Mouse (Mus musculus) stomach, postnatal 0 days (tissue): Measurements from ENCODE around the gene Utrn. TPM values are rescaled to one million over a fixed set of nuclear protein-coding genes. Genes with fewer than 3 reads are reported as not detected.

Experiments used
- ATAC-seq: fragments of 200-750 bp; cut with Nextera tagmentation; 2 replicates; pipeline ENCODE4 v1.8.0; 2017; ENCODE audit not compliant: low FRiP score, low TSS enrichment
- DNase-seq: peaks from one replicate; pipeline ENCODE4 v3.0.0-alpha.2; 2016; ENCODE audit warnings: low spot score
- H3K27ac ChIP-seq: fragments of 300-500 bp; sonication (generic); replicated peaks from 2 replicates; pipeline ENCODE4 v1.5.1; 2014; ENCODE audit warnings: mild to moderate bottlenecking, control low read depth
- H3K27me3 ChIP-seq: fragments of 300-500 bp; sonication (generic); 2 replicates; pipeline ENCODE4 v1.6.1; 2014; ENCODE audit warnings: low read length; ENCODE audit not compliant: control insufficient read depth, insufficient read depth
- H3K36me3 ChIP-seq: fragments of 300-500 bp; sonication (generic); 2 replicates; pipeline ENCODE4 v1.6.1; 2014; ENCODE audit warnings: low read length, mixed read lengths; ENCODE audit not compliant: control insufficient read depth, insufficient read depth
- H3K4me1 ChIP-seq: fragments of 300-500 bp; sonication (generic); replicated peaks from 2 replicates; pipeline ENCODE4 v1.6.1; 2014; ENCODE audit warnings: antibody characterized with exemption; ENCODE audit not compliant: control insufficient read depth, insufficient read depth
- H3K4me2 ChIP-seq: fragments of 300-500 bp; sonication (generic); replicated peaks from 2 replicates; pipeline ENCODE4 v1.6.1; 2014; ENCODE audit warnings: low read depth, mild to moderate bottlenecking, control low read depth, moderate library complexity
- H3K4me3 ChIP-seq: fragments of 300-500 bp; sonication (generic); 2 replicates; pipeline ENCODE4 v1.5.1; 2014; ENCODE audit warnings: low read depth, low read length, control low read depth
- H3K9ac ChIP-seq: fragments of 300-500 bp; sonication (generic); 2 replicates; pipeline ENCODE4 v1.6.1; 2014; ENCODE audit warnings: mild to moderate bottlenecking, low read length, control low read depth, mixed read lengths
- H3K9me3 ChIP-seq: fragments of 300-500 bp; sonication (generic); 2 replicates; pipeline ENCODE4 v1.6.1; 2016; ENCODE audit warnings: low read length; ENCODE audit not compliant: control insufficient read depth
- CTCF ChIP-seq: IDR thresholded peaks from 2 replicates; pipeline ENCODE4 v1.5.1; 2016; ENCODE audit warnings: antibody characterized with exemption, low read depth, mild to moderate bottlenecking, moderate library complexity
- EP300 ChIP-seq: optimal IDR thresholded peaks from 2 replicates; pipeline ENCODE3; 2016; ENCODE audit warnings: antibody characterized with exemption
- WGBS: fragments of 180-500 bp; shearing (Covaris S2); extraction: QIAGEN DNeasy Blood & Tissue Kit; methylation state at CpG from one replicate; pipeline ENCODE4 v1.1.7; 2014; 5-methylcytosine and 5-hydroxymethylcytosine counted together
- polyA plus RNA-seq: library from polyadenylated mRNA; unstranded; fragments of >200 nt; fragmentation: Nextera tagmentation; extraction: Ambion mirVana; gene quantifications from 2 replicates; pipeline ENCODE4 v1.2.1, GENCODE M21; 2015

Utrn gene
- polyA plus RNA-seq, 1 experiment from 2014 or later, result 40.4 TPM

DNA sequence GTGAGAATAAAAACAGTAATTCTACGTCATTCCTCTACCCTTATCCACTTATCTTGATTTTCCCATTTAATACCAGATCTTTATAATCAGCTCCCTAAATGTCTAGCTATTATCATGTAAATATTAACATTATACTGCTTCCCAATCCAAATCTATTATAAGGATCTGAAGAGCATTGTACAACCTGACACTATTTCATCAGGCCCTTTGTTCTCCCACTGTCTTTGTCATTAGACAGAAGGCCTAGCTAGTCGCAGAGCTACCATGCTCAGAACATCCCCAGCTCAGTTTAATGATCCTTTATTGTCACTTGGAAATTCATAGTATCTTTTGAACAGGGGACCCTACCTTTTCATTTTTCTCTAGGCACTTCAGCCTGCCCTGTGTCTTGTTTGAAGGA lies 436.0 kb downstream of the Utrn start:
- H3K4me1 ChIP-seq, result no peaks in the 10 kb centered on the region
- ATAC-seq (no peak), DNase-seq (no peak)
- H3K9me3 ChIP-seq, result no peaks in the 10 kb centered on the region
- H3K27me3 ChIP-seq, result no peaks in the 10 kb centered on the region
- WGBS, result 89% methylated on average over 2 of the region's 2 CpGs
- no peak overlapping the region for H3K27ac ChIP-seq
- H3K36me3 ChIP-seq, result 0 out of 2 replicates have a peak, but pooled peaks cover 6% of the 10 kb centered on the region
- no peak for TF ChIP-seq CTCF
- no peak for TF ChIP-seq EP300
- no peak overlapping the region for H3K4me3 ChIP-seq
- no peak overlapping the region for H3K9ac ChIP-seq
- no peak overlapping the region for H3K4me2 ChIP-seq

DNA sequence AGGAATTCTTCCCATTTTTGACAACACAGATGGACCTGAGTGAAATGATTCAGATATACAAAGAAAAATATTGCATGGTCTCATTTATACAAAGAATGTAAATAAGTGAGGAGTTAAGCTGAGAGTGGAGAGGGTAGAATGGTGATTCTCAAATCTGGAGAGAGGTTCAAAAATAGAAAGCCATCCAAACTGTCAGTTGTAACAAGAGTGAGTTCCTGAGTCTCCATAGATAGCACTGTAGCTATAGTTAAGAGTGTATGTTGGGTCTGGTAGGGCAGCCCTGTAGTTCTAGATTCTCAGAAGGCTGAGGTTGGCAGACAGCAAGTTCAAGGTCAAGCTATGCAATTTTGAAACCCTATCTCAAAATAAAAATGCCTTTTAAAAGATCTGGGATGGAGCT lies 438.8 kb downstream of the Utrn start:
- TF ChIP-seq EP300 (no peak), CTCF (no peak)

DNA sequence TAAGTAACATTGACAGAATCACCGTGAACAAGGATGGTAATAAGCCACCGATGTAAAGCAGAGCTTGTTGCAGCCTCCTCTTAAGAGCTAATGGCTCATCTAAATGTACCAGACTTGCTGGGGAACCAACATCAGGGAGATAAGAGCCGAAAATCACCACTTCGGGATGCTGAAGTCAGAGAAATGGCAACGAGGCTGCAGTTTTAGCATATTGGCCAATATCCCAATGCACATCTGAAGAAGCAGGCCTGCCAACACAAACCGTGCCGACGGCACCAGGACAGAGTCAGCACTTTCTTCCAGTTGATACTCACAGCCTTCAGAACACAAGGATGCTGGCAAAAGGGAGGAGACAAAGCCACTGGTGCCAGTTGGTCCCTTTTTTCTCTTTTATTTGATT lies 442.3 kb downstream of the Utrn start:
- Histone ChIP-seq H3K4me2 (no peak overlapping the region), H3K4me1 (no peaks in the 10 kb centered on the region), H3K27ac (no peak overlapping the region), H3K4me3 (no peak overlapping the region), H3K36me3 (0 out of 2 replicates have a peak, but pooled peaks cover 2% of the 10 kb centered on the region), H3K9me3 (no peaks in the 10 kb centered on the region), H3K9ac (no peak overlapping the region), H3K27me3 (no peaks in the 10 kb centered on the region)
- ATAC-seq, result no peak
- WGBS, result 86% methylated on average over 8 of the region's 8 CpGs
- no peak for TF ChIP-seq EP300
- TF ChIP-seq CTCF, result no peak
- DNase-seq, result no peak

More for the DNA sequence above, 438.8 kb downstream of the Utrn start:
- Histone ChIP-seq H3K9ac (no peak overlapping the region), H3K27me3 (no peaks in the 10 kb centered on the region), H3K4me2 (no peak overlapping the region), H3K4me3 (no peak overlapping the region), H3K27ac (no peak overlapping the region), H3K36me3 (0 out of 2 replicates have a peak, but pooled peaks cover 6% of the 10 kb centered on the region), H3K9me3 (no peaks in the 10 kb centered on the region), H3K4me1 (no peaks in the 10 kb centered on the region)
- DNase-seq, result no peak
- ATAC-seq, result no peak

DNA sequence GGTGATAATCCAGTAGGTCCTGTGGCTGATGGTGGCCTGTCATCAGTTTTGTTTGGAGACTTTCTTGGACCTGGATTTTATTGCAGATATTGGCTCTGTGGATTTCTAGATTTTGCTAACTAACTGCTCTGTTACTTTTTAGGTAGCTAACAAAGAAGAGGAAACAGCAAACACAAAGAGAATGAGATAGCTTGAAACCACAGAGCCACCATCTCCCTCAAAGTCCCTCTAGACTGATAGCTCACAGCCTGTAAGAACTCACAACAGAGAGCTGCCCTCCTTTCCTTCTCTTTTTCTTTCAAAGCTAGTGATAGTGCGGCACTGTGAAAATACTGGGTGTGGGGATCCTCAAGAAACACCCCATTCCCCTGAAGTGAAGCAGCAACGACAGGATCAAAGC lies 444.2 kb downstream of the Utrn start:
- WGBS, result 79% methylated on average over 2 of the region's 2 CpGs
- ATAC-seq (no peak), DNase-seq (no peak)

DNA sequence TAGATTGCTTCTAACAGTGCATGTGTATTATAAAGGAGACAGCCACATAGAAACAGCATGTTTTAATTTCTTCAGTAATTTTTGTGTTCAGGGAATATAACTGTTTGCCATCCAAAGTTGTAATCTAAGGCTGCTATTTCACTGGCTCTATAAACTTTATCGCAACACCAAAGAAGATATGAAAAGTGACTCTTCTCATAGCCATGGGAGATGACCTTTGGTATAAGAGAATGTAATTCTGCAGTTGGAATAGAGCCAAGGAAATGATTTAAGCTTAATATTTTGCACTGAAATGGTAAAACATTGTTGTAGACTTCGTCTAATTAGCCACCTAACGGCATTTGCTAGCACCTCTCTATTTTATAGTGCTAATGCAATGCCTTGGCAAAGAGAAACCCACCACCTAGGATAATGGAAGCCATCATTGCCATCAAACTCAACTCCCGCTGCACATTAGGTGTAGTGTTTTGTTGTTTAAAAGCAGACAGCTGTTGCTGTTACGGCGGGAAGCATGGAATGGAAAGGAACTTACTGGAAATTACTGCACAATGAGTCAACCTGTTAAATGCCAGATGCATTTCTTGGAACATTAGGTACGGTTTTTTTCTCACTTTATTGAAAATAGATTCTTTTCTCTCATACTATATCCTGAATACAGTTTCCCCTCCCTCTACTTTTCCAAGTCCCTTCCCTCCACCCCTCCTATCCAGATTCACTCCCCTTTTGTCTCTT lies 445.0 kb downstream of the Utrn start:
- H3K4me2 ChIP-seq, result no peak overlapping the region
- H3K36me3 ChIP-seq, result 0 out of 2 replicates have a peak, but pooled peaks cover 2% of the 10 kb centered on the region
- no peak overlapping the region for H3K27ac ChIP-seq
- TF ChIP-seq EP300, result no peak
- TF ChIP-seq CTCF, result no peak
- no peaks in the 10 kb centered on the region for H3K27me3 ChIP-seq
- H3K4me3 ChIP-seq, result no peak overlapping the region
- no peaks in the 10 kb centered on the region for H3K9me3 ChIP-seq
- no peaks in the 10 kb centered on the region for H3K4me1 ChIP-seq
- no peak overlapping the region for H3K9ac ChIP-seq
- no peak for ATAC-seq
- WGBS, result 82% methylated on average over 7 of the region's 7 CpGs
- DNase-seq, result no peak

More for the DNA sequence above, 444.2 kb downstream of the Utrn start:
- Histone ChIP-seq H3K36me3 (0 out of 2 replicates have a peak, but pooled peaks cover 2% of the 10 kb centered on the region), H3K4me1 (no peaks in the 10 kb centered on the region), H3K4me2 (no peak overlapping the region), H3K9ac (no peak overlapping the region), H3K4me3 (no peak overlapping the region), H3K27me3 (no peaks in the 10 kb centered on the region), H3K27ac (no peak overlapping the region), H3K9me3 (no peaks in the 10 kb centered on the region)
- TF ChIP-seq CTCF (no peak), EP300 (no peak)

DNA sequence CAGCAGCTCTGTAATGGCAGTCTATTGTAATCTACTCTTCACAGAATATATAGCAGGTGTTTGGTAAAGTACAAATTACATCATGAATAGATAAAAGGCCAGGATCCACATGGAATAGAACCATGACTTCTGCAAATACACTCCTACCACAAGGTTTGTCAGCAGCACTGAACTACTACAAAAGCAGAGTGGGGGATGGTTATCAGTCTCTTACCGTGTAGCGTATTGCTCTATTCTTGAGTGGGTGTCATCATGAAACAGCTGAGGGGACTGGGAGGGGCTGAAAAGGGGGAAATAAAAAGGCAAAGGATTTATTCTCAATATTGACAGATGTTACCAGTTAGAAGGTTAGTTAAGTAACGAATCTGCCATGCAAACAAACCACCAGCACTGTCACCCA lies 454.2 kb downstream of the Utrn start:
- Histone ChIP-seq H3K9me3 (no peaks in the 10 kb centered on the region), H3K9ac (no peak overlapping the region), H3K4me1 (no peaks in the 10 kb centered on the region), H3K27me3 (no peaks in the 10 kb centered on the region), H3K36me3 (peaks cover 5% of the 10 kb centered on the region; the same call in 1 of the 2 replicates), H3K4me3 (no peak overlapping the region), H3K27ac (no peak overlapping the region), H3K4me2 (no peak overlapping the region)
- ATAC-seq (no peak), DNase-seq (no peak)
- TF ChIP-seq EP300 (no peak), CTCF (no peak)
- 91% methylated on average over 3 of the region's 3 CpGs for WGBS
